Comparison of ENCODE assay signal across 8 mouse cellular contexts in genomic region chr10:80700038-80700504, GRCm38 (mm10). TPM values are rescaled to one million over a fixed set of nuclear protein-coding genes. Genes with fewer than 3 reads are reported as not detected.
DNase-seq lines count a peak whose midpoint lies in the region; ATAC-seq and TF ChIP-seq lines count a peak whose summit lies in the region.

No protein-coding gene starts in this region.

- peak overlapping the region; percentile 73 for H3K4me3 ChIP-seq in hindbrain, embryonic 10.5 days
- no peak overlapping the region for H3K4me3 ChIP-seq in hindbrain, embryonic 11.5 days (ENCODE audit: low read depth, low read length)
- H3K4me3 ChIP-seq in ES-E14 (ENCODE audit: insufficient read depth in 1 of 2, low read depth in 1 of 2, low read length in 2 of 2, poor library complexity in 1 of 2, severe bottlenecking in 1 of 2), result no peak overlapping the region
- H3K4me3 ChIP-seq in forebrain, embryonic 14.5 days (ENCODE audit: low read depth, low read length), result no peak overlapping the region
- peak overlapping the region; percentile 74 for H3K4me3 ChIP-seq in liver, embryonic 15.5 days (replicated peaks)

- peaks cover 21% of the 10 kb centered on the region for H3K36me3 ChIP-seq in hindbrain, embryonic 10.5 days
- H3K36me3 ChIP-seq in hindbrain, embryonic 11.5 days (ENCODE audit: control insufficient read depth, insufficient read depth, low read length), result 0 out of 2 replicates have a peak, but pooled peaks cover 2% of the 10 kb centered on the region
- H3K36me3 ChIP-seq in ES-E14 (ENCODE audit: control insufficient read depth, insufficient read depth, low read length, poor library complexity, severe bottlenecking), result no peaks in the 10 kb centered on the region; the same call in 1 of the 2 replicates
- H3K36me3 ChIP-seq in forebrain, embryonic 14.5 days (ENCODE audit: control insufficient read depth, insufficient read depth, low read length), result 0 out of 2 replicates have a peak, but pooled peaks cover 3% of the 10 kb centered on the region
- H3K36me3 ChIP-seq in liver, embryonic 15.5 days (replicated peaks), result 0 out of 2 replicates have a peak, but pooled peaks cover 10% of the 10 kb centered on the region

- no peak overlapping the region for H3K4me2 ChIP-seq in hindbrain, embryonic 11.5 days (replicated peaks; ENCODE audit: low read depth, low read length)
- 0 out of 2 replicates have a peak overlapping the region, but pooled peaks have one; percentile 79 for H3K4me2 ChIP-seq in forebrain, embryonic 14.5 days (ENCODE audit: low read length)
- peak overlapping the region; percentile 95 for H3K4me2 ChIP-seq in liver, embryonic 15.5 days

- intact Hi-C loops in left cerebral cortex, postnatal 4 days (cut with DNase I), result no loop called here

- ATAC-seq in hindbrain, embryonic 11.5 days (ENCODE audit: low FRiP score), result no peak
- ATAC-seq in forebrain, embryonic 14.5 days, result no peak
- ATAC-seq in liver, embryonic 15.5 days (ENCODE audit: insufficient read depth), result no peak
- ATAC-seq in activated CD4-positive, CD25-positive, alpha-beta regulatory T cell, adult 4 months, result no peak

- no peaks in the 10 kb centered on the region for H3K9me3 ChIP-seq in hindbrain, embryonic 10.5 days
- H3K9me3 ChIP-seq in hindbrain, embryonic 11.5 days (ENCODE audit: control insufficient read depth, low read length), result no peaks in the 10 kb centered on the region
- no peaks in the 10 kb centered on the region for H3K9me3 ChIP-seq in ES-E14 (ENCODE audit: control insufficient read depth, insufficient read depth, low read depth, low read length)
- no peaks in the 10 kb centered on the region for H3K9me3 ChIP-seq in forebrain, embryonic 14.5 days (replicated peaks; ENCODE audit: control insufficient read depth, low read length)
- no peaks in the 10 kb centered on the region for H3K9me3 ChIP-seq in liver, embryonic 15.5 days (replicated peaks)

- no peaks in the 10 kb centered on the region for H3K27me3 ChIP-seq in hindbrain, embryonic 10.5 days (ENCODE audit: insufficient read depth, poor library complexity, severe bottlenecking)
- no peaks in the 10 kb centered on the region for H3K27me3 ChIP-seq in hindbrain, embryonic 11.5 days (ENCODE audit: control insufficient read depth, insufficient read depth, low read length)
- no peaks in the 10 kb centered on the region for H3K27me3 ChIP-seq in forebrain, embryonic 14.5 days (replicated peaks; ENCODE audit: control insufficient read depth, insufficient read depth, low read length)
- H3K27me3 ChIP-seq in liver, embryonic 15.5 days, result no peaks in the 10 kb centered on the region

- 91% methylated on average over 7 of the region's 7 CpGs for WGBS in hindbrain, embryonic 10.5 days
- 86% methylated on average over 7 of the region's 7 CpGs for WGBS in hindbrain, embryonic 11.5 days
- 92% methylated on average over 7 of the region's 7 CpGs for WGBS in forebrain, embryonic 14.5 days
- 41% methylated on average over 7 of the region's 7 CpGs for WGBS in liver, embryonic 15.5 days (ENCODE audit: insufficient replicate concordance)

- H3K9ac ChIP-seq in hindbrain, embryonic 11.5 days (ENCODE audit: low read depth, low read length), result no peak overlapping the region
- H3K9ac ChIP-seq in ES-E14 (ENCODE audit: insufficient read depth, low read depth, low read length, poor library complexity, severe bottlenecking), result 0 out of 2 replicates have a peak overlapping the region, but pooled peaks have one; percentile 14
- H3K9ac ChIP-seq in forebrain, embryonic 14.5 days (ENCODE audit: low read length), result no peak overlapping the region
- H3K9ac ChIP-seq in liver, embryonic 15.5 days, result peak overlapping the region; percentile 6

- peaks cover 68% of the 10 kb centered on the region for H3K4me1 ChIP-seq in hindbrain, embryonic 10.5 days (replicated peaks)
- H3K4me1 ChIP-seq in hindbrain, embryonic 11.5 days (replicated peaks; ENCODE audit: control insufficient read depth, insufficient read depth, low read length), result peaks cover 5% of the 10 kb centered on the region
- H3K4me1 ChIP-seq in ES-E14 (ENCODE audit: control insufficient read depth in 2 of 2, insufficient read depth in 2 of 2, low read length in 2 of 2, poor library complexity in 1 of 2), result peaks cover 8 to 20% of the 10 kb centered on the region in 2 experiments; a peak in 3 of 4 replicates
- peaks cover 13% of the 10 kb centered on the region for H3K4me1 ChIP-seq in forebrain, embryonic 14.5 days (ENCODE audit: control insufficient read depth, insufficient read depth, low read length)
- H3K4me1 ChIP-seq in liver, embryonic 15.5 days (replicated peaks), result peaks cover 99% of the 10 kb centered on the region

- no peak overlapping the region for H3K27ac ChIP-seq in hindbrain, embryonic 10.5 days
- H3K27ac ChIP-seq in hindbrain, embryonic 11.5 days (ENCODE audit: low read depth, low read length), result no peak overlapping the region
- H3K27ac ChIP-seq in ES-E14 (ENCODE audit: insufficient read depth, low read depth, low read length, poor library complexity, severe bottlenecking), result no peak overlapping the region
- H3K27ac ChIP-seq in forebrain, embryonic 14.5 days (ENCODE audit: low read depth, low read length), result no peak overlapping the region
- peak overlapping the region; percentile 98 for H3K27ac ChIP-seq in liver, embryonic 15.5 days (replicated peaks)

- in situ Hi-C loops in ES-E14 (cut with MboI; ENCODE audit: low sequenced_read_pairs in 2 of 2, unreplicated experiment in 2 of 2), result no loop called here

- DNase-seq in hindbrain, embryonic 10.5 days (ENCODE audit: low spot score), result no peak
- DNase-seq in hindbrain, embryonic 11.5 days (ENCODE audit: low spot score), result no peak
- no peak for DNase-seq in ES-E14 (ENCODE audit: low read depth, low spot score)
- DNase-seq in forebrain, embryonic 14.5 days (ENCODE audit: low spot score), result no peak
- no peak for DNase-seq in left cerebral cortex, postnatal 4 days
- no peak for DNase-seq in embryo, embryonic 10 days (ENCODE audit: low spot score)

TF ChIP-seq in ES-E14, 5 proteins besides CTCF, POLR2A, EP300 and RAD21:
- TF ChIP-seq MAFK (IDR thresholded peaks at IDR 0.05; ENCODE audit: insufficient read depth, low read depth, low read length) (no peak), ZC3H11A (IDR thresholded peaks at IDR 0.05; ENCODE audit: borderline replicate concordance, low read depth, low read length) (no peak), HCFC1 (IDR thresholded peaks at IDR 0.05; ENCODE audit: borderline replicate concordance, insufficient read depth, low read length) (no peak), CHD2 (IDR thresholded peaks at IDR 0.05; ENCODE audit: low read depth, low read length) (no peak), ZNF384 (IDR thresholded peaks at IDR 0.05; ENCODE audit: low read depth, low read length) (no peak)

RNA-seq across cellular contexts. Expression of gene Mob3a, which starts 1.7 kb away (rescaled TPM):
- polyA plus RNA-seq in hindbrain, embryonic 10.5 days (2016; fragmentation: Nextera tagmentation; extraction: Ambion mirVana), result 68.8 and 77.2 TPM in 2 replicates
- 54.4 and 55.6 TPM in 2 replicates for polyA plus RNA-seq in hindbrain, embryonic 11.5 days (2014; fragmentation: Nextera tagmentation; extraction: Ambion mirVana)
- total RNA-seq in ES-E14 (2012; rRNA removed), result 18.8 and 29.2 TPM in 2 replicates
- polyA plus RNA-seq in forebrain, embryonic 14.5 days (2014; fragmentation: Nextera tagmentation; extraction: Ambion mirVana), result 35.7 and 37.2 TPM in 2 replicates
- 28.0 and 31.6 TPM in 2 replicates for polyA plus RNA-seq in liver, embryonic 15.5 days (2015; fragmentation: Nextera tagmentation; extraction: Ambion mirVana)
- total RNA-seq in left cerebral cortex, postnatal 4 days (2021), result 10 to 100 TPM; 52.0 to 52.1 TPM
- 100 to 1,000 TPM; 212 to 221 TPM for polyA plus RNA-seq in activated CD4-positive, CD25-positive, alpha-beta regulatory T cell, adult 4 months (2017; shearing (Covaris generic))

RNA-seq across cellular contexts. Expression of gene Izumo4, which starts 1.9 kb away (rescaled TPM):
- polyA plus RNA-seq in hindbrain, embryonic 10.5 days (2016; fragmentation: Nextera tagmentation; extraction: Ambion mirVana), result 13.7 and 18.7 TPM in 2 replicates
- 10.3 and 11.4 TPM in 2 replicates for polyA plus RNA-seq in hindbrain, embryonic 11.5 days (2014; fragmentation: Nextera tagmentation; extraction: Ambion mirVana)
- 8.9 and 13.9 TPM in 2 replicates for total RNA-seq in ES-E14 (2012; rRNA removed)
- polyA plus RNA-seq in forebrain, embryonic 14.5 days (2014; fragmentation: Nextera tagmentation; extraction: Ambion mirVana), result 16.0 and 21.5 TPM in 2 replicates
- 7.1 and 8.1 TPM in 2 replicates for polyA plus RNA-seq in liver, embryonic 15.5 days (2015; fragmentation: Nextera tagmentation; extraction: Ambion mirVana)
- 10 to 100 TPM; 46.3 to 53.6 TPM for total RNA-seq in left cerebral cortex, postnatal 4 days (2021)
- 10 to 100 TPM; 80.1 to 96.5 TPM for polyA plus RNA-seq in activated CD4-positive, CD25-positive, alpha-beta regulatory T cell, adult 4 months (2017; shearing (Covaris generic))

RNA-seq across cellular contexts. Expression of gene Mknk2, which starts 22.2 kb away (rescaled TPM):
- 93.2 and 97.8 TPM in 2 replicates for polyA plus RNA-seq in hindbrain, embryonic 10.5 days (2016; fragmentation: Nextera tagmentation; extraction: Ambion mirVana)
- polyA plus RNA-seq in hindbrain, embryonic 11.5 days (2014; fragmentation: Nextera tagmentation; extraction: Ambion mirVana), result 47.0 and 48.4 TPM in 2 replicates
- 33.6 and 40.7 TPM in 2 replicates for total RNA-seq in ES-E14 (2012; rRNA removed)
- polyA plus RNA-seq in forebrain, embryonic 14.5 days (2014; fragmentation: Nextera tagmentation; extraction: Ambion mirVana), result 43.1 and 49.1 TPM in 2 replicates
- 74.9 and 84.6 TPM in 2 replicates for polyA plus RNA-seq in liver, embryonic 15.5 days (2015; fragmentation: Nextera tagmentation; extraction: Ambion mirVana)
- total RNA-seq in left cerebral cortex, postnatal 4 days (2021), result 10 to 100 TPM; 61.6 to 67.1 TPM
- polyA plus RNA-seq in activated CD4-positive, CD25-positive, alpha-beta regulatory T cell, adult 4 months (2017; shearing (Covaris generic)), result 10 to 100 TPM; 56.1 to 64.2 TPM

RNA-seq across cellular contexts. Expression of gene Ap3d1, which starts 42.0 kb away (rescaled TPM):
- polyA plus RNA-seq in hindbrain, embryonic 10.5 days (2016; fragmentation: Nextera tagmentation; extraction: Ambion mirVana), result 59.9 and 65.8 TPM in 2 replicates
- 68.5 and 85.1 TPM in 2 replicates for polyA plus RNA-seq in hindbrain, embryonic 11.5 days (2014; fragmentation: Nextera tagmentation; extraction: Ambion mirVana)
- total RNA-seq in ES-E14 (2012; rRNA removed), result 74.8 and 106 TPM in 2 replicates
- polyA plus RNA-seq in forebrain, embryonic 14.5 days (2014; fragmentation: Nextera tagmentation; extraction: Ambion mirVana), result 81.0 and 99.5 TPM in 2 replicates
- 20.2 and 21.8 TPM in 2 replicates for polyA plus RNA-seq in liver, embryonic 15.5 days (2015; fragmentation: Nextera tagmentation; extraction: Ambion mirVana)
- 100 to 1,000 TPM; 142 to 145 TPM for total RNA-seq in left cerebral cortex, postnatal 4 days (2021)
- 10 to 100 TPM; 22.7 to 24.0 TPM for polyA plus RNA-seq in activated CD4-positive, CD25-positive, alpha-beta regulatory T cell, adult 4 months (2017; shearing (Covaris generic))

RNA-seq across cellular contexts. Expression of gene Btbd2, which starts 43.2 kb away (rescaled TPM):
- 77.0 and 77.1 TPM in 2 replicates for polyA plus RNA-seq in hindbrain, embryonic 10.5 days (2016; fragmentation: Nextera tagmentation; extraction: Ambion mirVana)
- polyA plus RNA-seq in hindbrain, embryonic 11.5 days (2014; fragmentation: Nextera tagmentation; extraction: Ambion mirVana), result 36.2 and 47.2 TPM in 2 replicates
- 45.7 and 64.7 TPM in 2 replicates for total RNA-seq in ES-E14 (2012; rRNA removed)
- polyA plus RNA-seq in forebrain, embryonic 14.5 days (2014; fragmentation: Nextera tagmentation; extraction: Ambion mirVana), result 42.6 and 52.2 TPM in 2 replicates
- 14.4 and 15.9 TPM in 2 replicates for polyA plus RNA-seq in liver, embryonic 15.5 days (2015; fragmentation: Nextera tagmentation; extraction: Ambion mirVana)
- total RNA-seq in left cerebral cortex, postnatal 4 days (2021), result 10 to 100 TPM; 80.9 to 83.2 TPM
- polyA plus RNA-seq in activated CD4-positive, CD25-positive, alpha-beta regulatory T cell, adult 4 months (2017; shearing (Covaris generic)), result 1 to 10 TPM; 5.5 to 6.1 TPM

Comparison
In these comparisons a context has a peak if more than half of its experiments do, and no peak if none do; other contexts are left out.
1. H3K4me3 ChIP-seq: peak in hindbrain, embryonic 10.5 days (single experiment) and liver, embryonic 15.5 days (single experiment); none in hindbrain, embryonic 11.5 days (single experiment), ES-E14 (0 of 2) and forebrain, embryonic 14.5 days (single experiment).
2. H3K9ac ChIP-seq: peak in ES-E14 (single experiment) and liver, embryonic 15.5 days (single experiment); none in hindbrain, embryonic 11.5 days (single experiment) and forebrain, embryonic 14.5 days (single experiment).